Mouse (Mus musculus) C2C12 (cell line): ENCODE data around the gene Fdxr. TPM values are rescaled to one million over a fixed set of nuclear protein-coding genes. Genes with fewer than 3 reads are reported as not detected.

Experiments
- H3K27me3 ChIP-seq: one replicate; pipeline ENCODE4 v1.6.1; 2011; ENCODE audit not compliant: control insufficient read depth, insufficient read depth, insufficient read length
- H3K36me3 ChIP-seq: one replicate; pipeline ENCODE4 v1.6.1; 2011; ENCODE audit not compliant: control insufficient read depth, insufficient read depth
- H3K4me3 ChIP-seq: one replicate; pipeline ENCODE4 v1.5.1; 2011; ENCODE audit warnings: mild to moderate bottlenecking, control low read depth; ENCODE audit not compliant: poor library complexity, insufficient read depth, severe bottlenecking
- H3K79me2 ChIP-seq: one replicate; pipeline ENCODE4 v1.6.1; 2011; ENCODE audit not compliant: control insufficient read depth, insufficient read depth
- H3K79me3 ChIP-seq: one replicate; pipeline ENCODE4 v1.6.1; 2011; ENCODE audit warnings: low read depth, control low read depth
- H3ac ChIP-seq: one replicate; pipeline ENCODE3; 2011; ENCODE audit warnings: low read depth; ENCODE audit not compliant: control insufficient read depth, insufficient read length
- CEBPB ChIP-seq: IDR thresholded peaks from one replicate; pipeline ENCODE4 v1.6.1; 2011; ENCODE audit warnings: low read depth, mild to moderate bottlenecking, control low read depth, moderate library complexity
- CTCF ChIP-seq: IDR thresholded peaks from one replicate; pipeline ENCODE4 v1.5.1; 2011; ENCODE audit not compliant: control insufficient read depth, insufficient read depth, insufficient read length
- FOSL1 ChIP-seq: IDR thresholded peaks from one replicate; pipeline ENCODE4 v1.8.0; 2011; ENCODE audit warnings: mild to moderate bottlenecking, low read length; ENCODE audit not compliant: poor library complexity, insufficient read depth, severe bottlenecking
- MAX ChIP-seq: IDR thresholded peaks from one replicate; pipeline ENCODE4 v1.6.1; 2011; ENCODE audit warnings: mild to moderate bottlenecking, control low read depth
- MYOD1 ChIP-seq: IDR thresholded peaks from one replicate; pipeline ENCODE4 v1.6.1; 2011; ENCODE audit warnings: low read depth; ENCODE audit not compliant: control insufficient read depth, insufficient read length
- MYOG ChIP-seq: IDR thresholded peaks from one replicate; pipeline ENCODE4 v1.6.1; 2011; ENCODE audit not compliant: control insufficient read depth, insufficient read length; ENCODE audit errors: extremely low read depth
- USF1 ChIP-seq: IDR thresholded peaks from one replicate; pipeline ENCODE4 v1.6.1; 2011; ENCODE audit warnings: low read depth, mild to moderate bottlenecking, control low read depth, moderate library complexity
- microRNA-seq: library from miRNA; unstranded; fragments of <30 nt; microRNA quantifications from one replicate; pipeline ENCODE4, GENCODE M21; 2019; ENCODE audit warnings: borderline microRNAs expressed
- polyA plus RNA-seq: library from polyadenylated mRNA; unstranded; fragments of >200 nt; fragmentation: generic; extraction: Trizol; gene quantifications from one replicate; pipeline ENCODE4 v1.2.1, GENCODE M21; 2012; ENCODE audit warnings: missing spikeins

Gene Fdxr
- polyA plus RNA-seq, 1 experiment = 10.7 TPM

- Histone ChIP-seq H3K27me3 (no peaks in the 10 kb centered on the region), H3K79me2 (no peaks in the 10 kb centered on the region), H3K79me3 (no peaks in the 10 kb centered on the region), H3K36me3 (no peaks in the 10 kb centered on the region), H3K4me3 (no peak overlapping the region), H3ac (no peak overlapping the region)
- no peak for TF ChIP-seq MYOD1
- TF ChIP-seq CTCF = no peak
- TF ChIP-seq MYOG = no peak
- TF ChIP-seq CEBPB = no peak
- TF ChIP-seq USF1 = no peak
- TF ChIP-seq MAX = no peak
- no peak for TF ChIP-seq FOSL1
These were observed 54.8 kb downstream of the Fdxr start for GRCm38 (mm10) chr11:115222077-115222476.

DNA sequence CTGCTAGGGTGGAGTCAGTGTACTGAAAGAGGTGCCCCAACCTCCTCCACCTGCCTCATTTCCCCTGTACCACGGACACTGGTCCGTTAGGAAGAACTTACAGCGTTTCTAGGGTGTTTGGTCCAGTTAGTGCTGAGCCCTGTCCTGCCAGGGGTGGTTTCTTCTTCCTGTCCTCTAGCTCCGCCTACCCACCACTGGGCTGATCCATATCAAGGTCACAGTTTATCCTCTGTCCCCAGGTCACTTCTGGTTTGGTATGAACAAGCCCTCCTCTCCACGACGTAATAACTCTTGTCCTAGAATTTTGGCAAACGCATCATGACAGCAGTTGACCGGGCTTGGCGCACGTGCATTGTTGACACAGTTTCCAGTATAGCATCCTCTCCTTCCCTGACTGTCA is 57.2 kb downstream of the Fdxr start:
- no peaks in the 10 kb centered on the region for H3K79me3 ChIP-seq
- H3K27me3 ChIP-seq = no peaks in the 10 kb centered on the region
- H3ac ChIP-seq = no peak overlapping the region
- no peaks in the 10 kb centered on the region for H3K79me2 ChIP-seq
- H3K36me3 ChIP-seq = no peaks in the 10 kb centered on the region
- H3K4me3 ChIP-seq = no peak overlapping the region
- no peak for TF ChIP-seq USF1
- TF ChIP-seq MYOG = no peak
- no peak for TF ChIP-seq CTCF
- no peak for TF ChIP-seq CEBPB
- no peak for TF ChIP-seq FOSL1
- TF ChIP-seq MAX = no peak
- no peak for TF ChIP-seq MYOD1

DNA sequence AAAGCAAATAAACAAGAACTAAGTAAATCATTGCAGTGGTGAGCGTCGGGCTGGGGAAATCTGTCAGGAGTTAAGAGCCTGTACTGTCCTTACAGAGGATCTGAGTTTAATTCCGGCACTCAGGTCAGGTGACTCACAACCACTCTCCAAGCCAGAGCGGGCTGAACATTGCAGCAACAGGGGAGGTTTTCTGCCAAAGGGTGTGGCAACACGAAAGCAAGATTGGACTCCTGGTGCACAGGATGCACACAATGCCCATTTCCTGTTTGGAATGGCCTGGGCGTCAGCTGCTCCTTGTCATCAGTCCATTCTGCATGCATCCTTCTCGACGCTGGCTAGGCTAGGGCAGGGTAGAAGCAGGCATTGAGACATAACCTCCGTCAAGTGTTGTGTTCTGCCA is 57.6 kb downstream of the Fdxr start:
- no peak overlapping the region for H3ac ChIP-seq
- no peaks in the 10 kb centered on the region for H3K79me2 ChIP-seq
- H3K79me3 ChIP-seq = no peaks in the 10 kb centered on the region
- no peaks in the 10 kb centered on the region for H3K27me3 ChIP-seq
- peak; percentile 61 for TF ChIP-seq MYOD1
- TF ChIP-seq USF1 = peak; percentile 61
- peak; percentile 45 for TF ChIP-seq CEBPB
- no peak for TF ChIP-seq FOSL1
- TF ChIP-seq CTCF = no peak
- TF ChIP-seq MYOG = no peak
- TF ChIP-seq MAX = no peak
- H3K36me3 ChIP-seq = no peaks in the 10 kb centered on the region
- no peak overlapping the region for H3K4me3 ChIP-seq

Small RNA genes lying within 50 kb of the gene (microRNA-seq; reads per million reads assigned to microRNA genes)
- not detected for gene Gm25837

Other genes with a start within 250 kb of the Fdxr start
- 0.16 TPM for gene Cd300ld5, start 239.3 kb downstream of the Fdxr start, polyA plus RNA-seq
- not detected for gene Cd300ld3, start 228.6 kb downstream of the Fdxr start, polyA plus RNA-seq
- gene Cd300e, start 214.9 kb downstream of the Fdxr start, polyA plus RNA-seq = not detected
- gene Rab37, start 185.6 kb downstream of the Fdxr start, polyA plus RNA-seq = 0.07 TPM
- not detected for gene Cd300lf, start 143.1 kb downstream of the Fdxr start, polyA plus RNA-seq
- 19.1 TPM for gene Slc9a3r1, start 113.7 kb downstream of the Fdxr start, polyA plus RNA-seq
- gene Tmem104, start 89.6 kb downstream of the Fdxr start, polyA plus RNA-seq = 6.6 TPM
- 9.1 TPM for gene Nat9, start 89.2 kb downstream of the Fdxr start, polyA plus RNA-seq
- not detected for gene Grin2c, start 9.8 kb downstream of the Fdxr start, polyA plus RNA-seq
- gene Fads6, start 20.6 kb upstream of the Fdxr start, polyA plus RNA-seq = 0.21 TPM
- gene Otop2, start 30.1 kb upstream of the Fdxr start, polyA plus RNA-seq = not detected
- gene Ush1g, start 45.0 kb upstream of the Fdxr start, polyA plus RNA-seq = 0.01 TPM
- gene Otop3, start 57.7 kb upstream of the Fdxr start, polyA plus RNA-seq = not detected
- gene Hid1, start 90.7 kb upstream of the Fdxr start, polyA plus RNA-seq = 14.4 TPM
- gene Cdr2l, start 104.9 kb upstream of the Fdxr start, polyA plus RNA-seq = 23.2 TPM
- 186 TPM for gene Mrpl58, start 126.7 kb upstream of the Fdxr start, polyA plus RNA-seq
- 530 TPM for gene Atp5h, start 142.9 kb upstream of the Fdxr start, polyA plus RNA-seq
- 26.7 TPM for gene Kctd2, start 143.1 kb upstream of the Fdxr start, polyA plus RNA-seq
- gene Trim80, start 163.5 kb upstream of the Fdxr start, polyA plus RNA-seq = not detected
- gene Slc16a5, start 185.4 kb upstream of the Fdxr start, polyA plus RNA-seq = 0.07 TPM
- gene Armc7, start 198.6 kb upstream of the Fdxr start, polyA plus RNA-seq = 5.4 TPM
- gene Nt5c, start 214.8 kb upstream of the Fdxr start, polyA plus RNA-seq = 109 TPM
- 320 TPM for gene Jpt1, start 237.3 kb upstream of the Fdxr start, polyA plus RNA-seq